Mouse (Mus musculus): Measurements from ENCODE around the gene Ptprt. TPM values are rescaled to one million over a fixed set of nuclear protein-coding genes. Genes with fewer than 3 reads are reported as not detected.

Ptprt gene
- polyA plus RNA-seq, 1 experiment from 2014 or later, result 7.9 TPM

DNA sequence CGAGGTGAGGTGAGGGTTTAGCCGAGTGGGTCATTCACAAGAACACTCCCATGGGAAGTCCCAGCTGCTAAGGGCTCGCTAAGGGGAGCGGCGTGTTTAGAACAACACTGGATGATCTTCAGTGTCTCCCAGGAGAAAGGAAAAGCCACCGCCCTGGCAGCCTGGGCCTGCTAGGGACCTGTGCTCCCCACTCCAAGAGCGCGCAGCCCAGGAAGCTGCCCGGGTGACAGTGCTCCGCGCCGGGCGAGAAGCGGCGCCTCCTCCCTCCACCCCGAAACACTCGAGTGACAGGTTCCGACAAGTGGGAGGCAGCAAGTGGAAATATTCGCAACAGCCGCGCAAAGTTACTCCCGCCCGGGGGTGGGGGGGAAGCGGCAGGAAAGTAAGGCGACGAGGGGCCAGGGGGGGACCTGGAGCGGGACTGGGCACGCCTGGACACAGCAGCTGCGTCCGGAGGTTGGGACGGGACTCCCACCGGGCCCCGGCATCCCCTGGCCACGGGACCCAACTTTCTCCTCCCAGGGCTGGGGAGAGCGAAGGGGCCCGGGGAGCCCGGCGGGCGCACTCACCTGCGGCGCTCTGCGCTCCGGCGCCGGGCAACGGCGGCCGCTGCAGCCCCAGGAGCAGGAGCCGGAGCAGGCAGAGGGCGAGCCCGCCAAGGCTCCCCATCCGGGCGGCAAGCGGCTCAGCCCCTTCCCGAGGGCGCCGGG, 561 bp downstream of the Ptprt start:
- no peaks in the 10 kb centered on the region for H3K9me3 ChIP-seq (ENCODE audit: control insufficient read depth, low read length)
- H3K27me3 ChIP-seq (replicated peaks; ENCODE audit: control insufficient read depth, insufficient read depth, low read length), result peaks cover 27% of the 10 kb centered on the region
- H3K27ac ChIP-seq (ENCODE audit: low read length), result no peak overlapping the region
- peak overlapping the region; percentile 97 for H3K4me2 ChIP-seq (ENCODE audit: low read length)
- H3K9ac ChIP-seq (replicated peaks; ENCODE audit: low read depth, low read length), result peak overlapping the region; percentile 73
- ATAC-seq, result no peak; the same call in 1 of the 2 replicates
- H3K4me3 ChIP-seq (replicated peaks; ENCODE audit: low read length), result peak overlapping the region; percentile 66
- WGBS, result under 1% methylated on average over 51 of the region's 57 CpGs
- peaks cover 29% of the 10 kb centered on the region for H3K4me1 ChIP-seq (replicated peaks; ENCODE audit: control insufficient read depth, insufficient read depth, low read length)
- H3K36me3 ChIP-seq (ENCODE audit: control insufficient read depth, insufficient read depth), result no peaks in the 10 kb centered on the region

DNA sequence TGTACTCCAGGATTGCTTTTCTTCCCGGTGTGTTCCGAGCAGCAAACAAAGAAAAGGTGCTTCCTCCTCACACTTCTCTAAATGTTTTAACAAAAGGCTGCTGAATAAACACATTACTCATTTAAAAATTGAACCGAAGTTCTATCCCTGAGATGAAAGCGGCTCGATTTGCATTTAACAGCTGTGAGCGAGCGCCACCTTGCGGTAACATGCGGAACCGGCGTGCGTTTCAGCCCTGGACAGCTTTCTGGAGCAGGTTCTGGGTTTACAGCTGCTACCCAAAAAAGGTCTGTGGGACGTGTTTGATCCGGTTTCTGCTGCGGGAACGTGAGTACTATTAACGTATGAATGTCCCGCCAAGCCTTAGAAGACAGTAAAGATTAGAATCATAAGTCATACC, 1.9 kb downstream of the Ptprt start:
- Histone ChIP-seq H3K27ac (ENCODE audit: low read length) (no peak overlapping the region), H3K4me2 (ENCODE audit: low read length) (peak overlapping the region; percentile 97), H3K9ac (replicated peaks; ENCODE audit: low read depth, low read length) (peak overlapping the region; percentile 36), H3K4me1 (replicated peaks; ENCODE audit: control insufficient read depth, insufficient read depth, low read length) (peaks cover 29% of the 10 kb centered on the region), H3K4me3 (replicated peaks; ENCODE audit: low read length) (peak overlapping the region; percentile 66), H3K36me3 (ENCODE audit: control insufficient read depth, insufficient read depth) (no peaks in the 10 kb centered on the region), H3K9me3 (ENCODE audit: control insufficient read depth, low read length) (no peaks in the 10 kb centered on the region), H3K27me3 (replicated peaks; ENCODE audit: control insufficient read depth, insufficient read depth, low read length) (peaks cover 27% of the 10 kb centered on the region)
- WGBS, result under 1% methylated on average over 18 of the region's 18 CpGs
- ATAC-seq, result peak; percentile 48

DNA sequence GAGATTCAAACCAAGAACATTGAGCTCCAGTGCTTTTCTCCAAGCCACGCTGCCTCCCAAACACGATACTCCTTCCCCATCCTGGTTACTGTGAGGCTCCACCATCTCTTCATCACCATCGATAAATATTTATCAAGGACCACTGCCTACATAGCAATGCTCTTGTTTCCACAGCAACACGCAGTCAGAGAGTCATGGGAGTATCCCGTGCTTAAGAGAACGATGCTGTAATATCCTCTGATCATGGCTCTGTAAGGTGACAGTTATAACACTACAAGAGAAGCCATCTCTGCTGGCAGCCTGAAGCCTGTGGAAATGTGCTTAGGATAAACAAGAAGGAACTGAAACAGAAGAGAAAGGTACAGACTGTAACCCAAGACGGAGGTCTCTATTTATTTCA, 3.4 kb downstream of the Ptprt start:
- no peak for ATAC-seq
- H3K4me3 ChIP-seq (replicated peaks; ENCODE audit: low read length), result no peak overlapping the region
- peak overlapping the region; percentile 53 for H3K4me2 ChIP-seq (ENCODE audit: low read length)
- H3K9me3 ChIP-seq (ENCODE audit: control insufficient read depth, low read length), result no peaks in the 10 kb centered on the region
- peaks cover 29% of the 10 kb centered on the region for H3K4me1 ChIP-seq (replicated peaks; ENCODE audit: control insufficient read depth, insufficient read depth, low read length)
- WGBS, result 43% methylated on average over 7 of the region's 7 CpGs
- no peak overlapping the region for H3K9ac ChIP-seq (replicated peaks; ENCODE audit: low read depth, low read length)
- no peak overlapping the region for H3K27ac ChIP-seq (ENCODE audit: low read length)
- H3K27me3 ChIP-seq (replicated peaks; ENCODE audit: control insufficient read depth, insufficient read depth, low read length), result peaks cover 22% of the 10 kb centered on the region
- no peaks in the 10 kb centered on the region for H3K36me3 ChIP-seq (ENCODE audit: control insufficient read depth, insufficient read depth)

DNA sequence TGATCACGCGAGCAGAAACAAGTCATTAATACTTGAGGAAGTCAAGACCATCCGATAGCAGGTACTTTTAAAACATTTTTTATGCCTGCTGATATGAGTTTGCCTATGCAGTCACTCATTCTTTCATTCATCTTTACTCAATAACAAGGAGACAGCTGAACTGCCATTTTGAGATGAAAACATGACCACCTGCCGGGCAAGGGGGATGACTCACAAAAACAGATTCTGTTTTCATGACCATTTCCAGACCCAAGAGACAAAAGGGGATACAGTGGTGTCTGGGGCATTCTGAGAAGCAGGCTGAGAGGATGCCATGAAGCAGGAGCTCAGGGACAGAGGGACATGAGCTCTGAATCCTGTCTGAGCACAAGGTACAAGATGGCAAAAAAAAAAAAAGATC, 6.5 kb downstream of the Ptprt start:
- no peak overlapping the region for H3K4me2 ChIP-seq (ENCODE audit: low read length)
- 86% methylated on average over 4 of the region's 4 CpGs for WGBS
- no peak overlapping the region for H3K27ac ChIP-seq (ENCODE audit: low read length)
- H3K4me3 ChIP-seq (replicated peaks; ENCODE audit: low read length), result no peak overlapping the region
- no peaks in the 10 kb centered on the region for H3K36me3 ChIP-seq (ENCODE audit: control insufficient read depth, insufficient read depth)
- ATAC-seq, result no peak
- peaks cover 6% of the 10 kb centered on the region for H3K27me3 ChIP-seq (replicated peaks; ENCODE audit: control insufficient read depth, insufficient read depth, low read length)
- no peaks in the 10 kb centered on the region for H3K9me3 ChIP-seq (ENCODE audit: control insufficient read depth, low read length)
- no peak overlapping the region for H3K9ac ChIP-seq (replicated peaks; ENCODE audit: low read depth, low read length)
- H3K4me1 ChIP-seq (replicated peaks; ENCODE audit: control insufficient read depth, insufficient read depth, low read length), result peaks cover 15% of the 10 kb centered on the region

DNA sequence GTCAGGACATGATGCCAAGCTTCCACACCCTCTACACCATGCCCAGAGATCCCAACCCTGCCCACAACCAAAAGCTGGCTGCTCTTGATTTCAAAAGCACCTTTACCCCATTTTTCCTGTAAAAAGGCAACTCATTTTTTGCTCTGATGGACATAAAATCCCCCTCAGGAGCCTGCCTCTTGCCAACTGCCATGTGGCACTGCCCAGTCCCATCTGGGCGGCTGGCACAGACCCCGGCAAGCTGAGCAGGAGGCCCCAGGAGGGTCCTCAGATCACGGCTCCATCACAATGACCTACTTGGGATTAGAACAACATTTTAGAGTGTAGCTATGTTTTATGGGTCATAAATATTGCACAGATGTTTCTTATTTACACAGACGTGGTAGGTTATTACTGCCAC, 22.3 kb downstream of the Ptprt start:
- H3K9me3 ChIP-seq (ENCODE audit: control insufficient read depth, low read length), result no peaks in the 10 kb centered on the region
- 43% methylated on average over 4 of the region's 4 CpGs for WGBS
- H3K4me2 ChIP-seq (ENCODE audit: low read length), result no peak overlapping the region
- peaks cover 25% of the 10 kb centered on the region for H3K4me1 ChIP-seq (replicated peaks; ENCODE audit: control insufficient read depth, insufficient read depth, low read length)
- no peak overlapping the region for H3K27ac ChIP-seq (ENCODE audit: low read length)
- H3K27me3 ChIP-seq (replicated peaks; ENCODE audit: control insufficient read depth, insufficient read depth, low read length), result no peaks in the 10 kb centered on the region
- H3K36me3 ChIP-seq (ENCODE audit: control insufficient read depth, insufficient read depth), result no peaks in the 10 kb centered on the region
- no peak overlapping the region for H3K9ac ChIP-seq (replicated peaks; ENCODE audit: low read depth, low read length)
- peak; percentile 51 for ATAC-seq
- no peak overlapping the region for H3K4me3 ChIP-seq (replicated peaks; ENCODE audit: low read length)

DNA sequence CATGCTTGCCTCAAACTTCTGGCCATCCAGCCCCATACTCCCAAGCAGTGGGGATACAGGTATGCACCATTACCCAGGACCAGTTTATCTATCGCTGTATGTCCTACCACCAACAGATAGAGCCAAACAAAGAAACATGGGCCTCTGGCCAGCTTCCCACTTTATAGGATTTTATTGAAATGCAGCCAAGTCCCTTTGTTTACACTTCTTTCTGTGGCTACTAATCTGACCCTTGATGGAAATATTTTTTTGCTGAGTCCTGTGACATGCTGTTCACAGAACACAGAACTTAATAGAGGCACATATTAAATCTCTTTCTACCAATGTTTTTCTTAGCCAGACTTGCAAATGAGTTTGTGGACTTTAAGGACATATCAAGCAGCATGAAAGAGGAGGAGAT, 23.4 kb downstream of the Ptprt start:
- H3K36me3 ChIP-seq (ENCODE audit: control insufficient read depth, insufficient read depth), result no peaks in the 10 kb centered on the region
- no peaks in the 10 kb centered on the region for H3K9me3 ChIP-seq (ENCODE audit: control insufficient read depth, low read length)
- H3K9ac ChIP-seq (replicated peaks; ENCODE audit: low read depth, low read length), result no peak overlapping the region
- no peak for ATAC-seq
- no peak overlapping the region for H3K4me2 ChIP-seq (ENCODE audit: low read length)
- 16% methylated on average over 1 of the region's 1 CpGs for WGBS
- H3K27me3 ChIP-seq (replicated peaks; ENCODE audit: control insufficient read depth, insufficient read depth, low read length), result no peaks in the 10 kb centered on the region
- H3K27ac ChIP-seq (ENCODE audit: low read length), result no peak overlapping the region
- H3K4me3 ChIP-seq (replicated peaks; ENCODE audit: low read length), result no peak overlapping the region
- H3K4me1 ChIP-seq (replicated peaks; ENCODE audit: control insufficient read depth, insufficient read depth, low read length), result peaks cover 25% of the 10 kb centered on the region

DNA sequence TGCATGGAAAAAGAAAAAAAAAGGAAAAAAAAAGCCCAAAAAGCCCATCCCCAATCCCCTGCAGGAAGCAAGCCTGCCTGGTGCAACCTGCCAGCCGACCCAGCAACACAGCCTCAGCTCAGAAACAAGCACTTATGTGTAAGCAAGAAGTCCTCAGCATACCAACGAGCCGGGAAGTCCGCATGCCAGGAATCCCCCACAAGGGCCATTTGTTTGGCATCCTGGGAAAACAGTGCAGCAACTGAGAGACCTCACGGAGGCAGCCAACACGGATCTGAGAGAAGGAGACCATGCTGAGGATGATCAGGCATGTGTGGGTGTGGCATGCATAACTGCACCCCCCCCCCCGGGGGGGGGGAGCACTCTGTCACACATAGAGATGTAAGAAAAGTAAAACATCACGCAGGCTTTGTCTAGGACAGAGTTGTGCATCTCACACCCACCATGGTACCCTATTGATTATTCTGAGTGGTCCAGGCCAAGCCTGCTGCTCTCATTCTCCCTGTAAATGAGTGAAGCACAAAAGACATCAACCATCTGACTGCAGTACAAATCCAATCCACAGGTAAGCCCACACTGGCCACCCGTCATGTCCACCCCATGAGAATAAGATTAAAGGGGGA, 24.4 kb downstream of the Ptprt start:
- H3K4me2 ChIP-seq (ENCODE audit: low read length), result no peak overlapping the region
- no peaks in the 10 kb centered on the region for H3K36me3 ChIP-seq (ENCODE audit: control insufficient read depth, insufficient read depth)
- 23% methylated on average over 9 of the region's 9 CpGs for WGBS
- no peak overlapping the region for H3K27ac ChIP-seq (ENCODE audit: low read length)
- ATAC-seq, result peak; percentile 83
- no peaks in the 10 kb centered on the region for H3K9me3 ChIP-seq (ENCODE audit: control insufficient read depth, low read length)
- no peaks in the 10 kb centered on the region for H3K27me3 ChIP-seq (replicated peaks; ENCODE audit: control insufficient read depth, insufficient read depth, low read length)
- H3K4me1 ChIP-seq (replicated peaks; ENCODE audit: control insufficient read depth, insufficient read depth, low read length), result peaks cover 25% of the 10 kb centered on the region
- no peak overlapping the region for H3K4me3 ChIP-seq (replicated peaks; ENCODE audit: low read length)
- H3K9ac ChIP-seq (replicated peaks; ENCODE audit: low read depth, low read length), result no peak overlapping the region

DNA sequence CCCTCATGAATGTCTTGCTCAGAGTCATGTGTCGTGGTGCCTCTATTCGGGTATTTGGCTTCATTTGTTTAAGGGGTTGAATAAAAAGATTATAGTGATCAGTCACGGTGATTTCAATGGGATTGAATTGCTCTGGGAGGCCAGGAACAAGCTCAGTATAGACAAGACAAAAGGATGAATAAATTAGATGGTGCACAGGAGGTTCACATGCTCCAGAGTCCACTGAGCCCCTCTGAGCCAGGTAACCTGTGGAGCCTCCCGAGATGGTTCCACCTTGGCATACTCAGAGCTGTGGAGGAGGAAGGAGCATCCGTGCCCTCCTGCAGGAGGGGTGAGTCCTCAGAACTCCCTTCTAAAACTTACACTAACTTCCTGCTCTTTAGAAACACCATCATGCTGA, 26.0 kb downstream of the Ptprt start:
- 34% methylated on average over 5 of the region's 5 CpGs for WGBS
- no peaks in the 10 kb centered on the region for H3K36me3 ChIP-seq (ENCODE audit: control insufficient read depth, insufficient read depth)
- no peak overlapping the region for H3K27ac ChIP-seq (ENCODE audit: low read length)
- H3K4me1 ChIP-seq (replicated peaks; ENCODE audit: control insufficient read depth, insufficient read depth, low read length), result peaks cover 25% of the 10 kb centered on the region
- no peaks in the 10 kb centered on the region for H3K27me3 ChIP-seq (replicated peaks; ENCODE audit: control insufficient read depth, insufficient read depth, low read length)
- no peak overlapping the region for H3K9ac ChIP-seq (replicated peaks; ENCODE audit: low read depth, low read length)
- no peaks in the 10 kb centered on the region for H3K9me3 ChIP-seq (ENCODE audit: control insufficient read depth, low read length)
- H3K4me2 ChIP-seq (ENCODE audit: low read length), result no peak overlapping the region
- ATAC-seq, result no peak
- no peak overlapping the region for H3K4me3 ChIP-seq (replicated peaks; ENCODE audit: low read length)

DNA sequence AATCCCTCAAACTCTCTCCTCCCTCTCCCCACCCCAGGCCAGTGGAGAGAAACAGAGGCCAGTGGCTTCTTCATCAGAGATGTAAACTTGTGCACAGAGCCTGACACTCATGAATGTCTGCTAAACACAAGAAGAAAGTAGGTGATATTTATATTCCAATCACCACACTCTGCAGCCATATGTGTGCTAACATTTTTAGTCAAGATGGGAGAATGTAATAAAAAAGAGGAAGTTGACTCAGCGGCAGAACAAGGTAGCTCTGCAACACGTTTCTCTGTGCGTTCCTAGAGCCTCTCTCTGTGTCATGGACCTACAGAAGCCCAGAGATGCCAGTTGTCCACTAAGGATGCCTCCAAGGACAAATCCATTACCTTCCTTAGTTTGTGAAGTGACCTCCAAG, 34.9 kb downstream of the Ptprt start:
- H3K9ac ChIP-seq (replicated peaks; ENCODE audit: low read depth, low read length), result no peak overlapping the region
- no peak for ATAC-seq
- no peaks in the 10 kb centered on the region for H3K36me3 ChIP-seq (ENCODE audit: control insufficient read depth, insufficient read depth)
- no peaks in the 10 kb centered on the region for H3K27me3 ChIP-seq (replicated peaks; ENCODE audit: control insufficient read depth, insufficient read depth, low read length)
- no peaks in the 10 kb centered on the region for H3K4me1 ChIP-seq (replicated peaks; ENCODE audit: control insufficient read depth, insufficient read depth, low read length)
- WGBS, result 91% methylated on average over 3 of the region's 3 CpGs
- H3K27ac ChIP-seq (ENCODE audit: low read length), result no peak overlapping the region
- no peaks in the 10 kb centered on the region for H3K9me3 ChIP-seq (ENCODE audit: control insufficient read depth, low read length)
- H3K4me2 ChIP-seq (ENCODE audit: low read length), result no peak overlapping the region
- no peak overlapping the region for H3K4me3 ChIP-seq (replicated peaks; ENCODE audit: low read length)

Data from forebrain, embryonic 16.5 days (tissue).